Mouse (Mus musculus) erythroblast, embryonic 14.5 days (primary cell): ENCODE data around the gene Cdh11. TPM values are rescaled to one million over a fixed set of nuclear protein-coding genes. Genes with fewer than 3 reads are reported as not detected.

Source experiments
- H3K27me3 ChIP-seq: 2 replicates; pipeline ENCODE4 v1.6.1; 2012; ENCODE audit warnings: inconsistent platforms; ENCODE audit not compliant: control insufficient read depth
- H3K36me3 ChIP-seq: 2 replicates; pipeline ENCODE4 v1.6.1; 2012; ENCODE audit warnings: mild to moderate bottlenecking, inconsistent platforms; ENCODE audit not compliant: control insufficient read depth
- H3K4me1 ChIP-seq: 2 replicates; pipeline ENCODE4 v1.6.1; 2012; ENCODE audit warnings: inconsistent platforms; ENCODE audit not compliant: control insufficient read depth
- H3K4me3 ChIP-seq: replicated peaks from 2 replicates; pipeline ENCODE3; 2012; ENCODE audit warnings: moderate library complexity, mild to moderate bottlenecking, inconsistent platforms
- H3K9me3 ChIP-seq: 2 replicates; pipeline ENCODE4 v1.6.1; 2012; ENCODE audit warnings: low read length, inconsistent platforms, mixed read lengths; ENCODE audit not compliant: control insufficient read depth
- GATA1 ChIP-seq: IDR thresholded peaks from 2 replicates; pipeline ENCODE4 v1.6.1; 2012; ENCODE audit warnings: low read length, inconsistent platforms, mixed read lengths
- TAL1 ChIP-seq: IDR thresholded peaks from 3 replicates; pipeline ENCODE4 v1.6.1; 2012; ENCODE audit warnings: low read length, inconsistent platforms, mixed read lengths
- polyA plus RNA-seq: library from polyadenylated mRNA; stranded (reverse); fragments of >175 nt; gene quantifications from 2 replicates; pipeline ENCODE4 v1.2.3, GENCODE M21; 2012

Gene Cdh11
- polyA plus RNA-seq, 1 experiment: not detected

DNA sequence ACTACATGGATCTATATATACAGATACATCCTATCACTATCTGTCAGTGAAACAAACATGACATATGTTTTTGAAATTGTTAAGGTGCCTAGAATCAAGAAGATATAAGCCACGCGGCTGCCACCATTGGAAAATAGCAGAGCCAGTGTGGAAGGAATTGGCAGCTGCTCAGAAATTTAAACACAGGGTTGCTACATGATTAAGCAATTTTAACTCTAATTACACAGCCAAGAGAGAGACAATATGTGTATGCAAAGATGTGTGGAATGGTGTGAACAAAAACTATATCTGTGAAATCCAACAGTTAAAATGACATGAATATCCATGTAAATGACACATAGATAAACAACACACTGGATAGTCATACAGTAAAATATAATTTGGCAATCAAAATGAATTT, 128.9 kb downstream of the Cdh11 start:
- TF ChIP-seq TAL1: no peak
- TF ChIP-seq GATA1: no peak
- Histone ChIP-seq H3K27me3 (no peaks in the 10 kb centered on the region), H3K4me3 (no peak overlapping the region), H3K36me3 (no peaks in the 10 kb centered on the region), H3K4me1 (no peaks in the 10 kb centered on the region), H3K9me3 (no peaks in the 10 kb centered on the region)

DNA sequence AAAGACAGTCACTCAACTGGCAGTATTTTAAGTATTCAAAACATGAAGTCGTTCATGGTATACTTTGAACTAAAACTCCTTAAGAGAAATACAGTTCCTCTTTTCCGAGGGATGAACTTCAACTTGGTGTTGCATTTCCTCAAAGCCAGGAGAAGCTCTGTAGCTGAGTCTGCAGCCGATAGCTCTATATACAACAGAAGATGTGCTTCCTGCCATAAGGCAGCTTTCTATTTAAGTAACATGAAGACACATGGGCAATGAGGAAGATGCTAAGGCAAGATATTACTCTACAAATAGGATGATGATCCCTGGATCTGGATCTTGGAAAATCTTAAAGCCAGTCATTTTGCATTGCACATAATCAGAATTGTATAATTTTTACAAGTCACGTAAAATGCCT, 133.5 kb downstream of the Cdh11 start:
- TF ChIP-seq TAL1 (no peak), GATA1 (no peak)
- Histone ChIP-seq H3K9me3 (no peaks in the 10 kb centered on the region), H3K36me3 (no peaks in the 10 kb centered on the region), H3K4me1 (no peaks in the 10 kb centered on the region), H3K4me3 (no peak overlapping the region), H3K27me3 (no peaks in the 10 kb centered on the region)

DNA sequence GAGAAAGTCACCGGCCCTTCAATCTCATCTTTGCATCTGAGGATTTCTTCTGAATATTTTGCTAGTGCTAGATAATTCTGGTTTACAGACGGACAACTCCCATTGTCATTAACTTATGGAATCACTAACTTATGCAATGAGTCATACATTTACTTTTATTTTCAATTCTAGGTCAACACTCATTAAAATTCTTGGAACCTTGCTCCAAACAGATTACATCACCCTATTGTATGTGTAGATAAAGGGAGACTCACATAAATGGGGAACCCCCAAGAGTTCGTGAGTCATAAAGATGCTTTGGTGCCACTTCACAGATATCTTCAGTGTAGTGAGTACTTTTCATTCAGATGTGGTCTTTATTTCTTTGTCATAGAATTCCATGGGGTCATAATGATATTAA, 158.3 kb downstream of the Cdh11 start:
- no peak for TF ChIP-seq TAL1
- TF ChIP-seq GATA1: no peak
- Histone ChIP-seq H3K4me1 (no peaks in the 10 kb centered on the region), H3K4me3 (no peak overlapping the region)

DNA sequence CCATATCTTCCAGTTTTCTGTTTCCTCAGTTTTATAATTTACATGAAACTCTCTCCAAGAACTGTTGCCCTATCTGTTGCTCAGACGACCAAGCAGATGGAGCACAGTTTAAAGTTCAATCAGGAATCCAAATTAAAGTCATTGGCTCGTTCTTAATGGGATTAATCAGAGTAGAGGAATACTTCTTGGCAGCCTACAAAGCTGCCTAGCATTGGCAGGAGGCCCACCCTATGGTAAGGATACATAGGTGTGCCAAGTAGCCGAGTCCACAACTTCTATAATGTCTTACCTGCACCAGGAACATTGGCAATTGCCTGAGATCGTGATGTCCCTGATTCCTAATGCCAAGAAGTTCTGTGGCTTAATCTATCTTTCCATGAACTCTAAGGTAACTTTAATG, 173.3 kb downstream of the Cdh11 start:
- Histone ChIP-seq H3K4me1 (no peaks in the 10 kb centered on the region), H3K36me3 (no peaks in the 10 kb centered on the region), H3K9me3 (no peaks in the 10 kb centered on the region), H3K27me3 (no peaks in the 10 kb centered on the region), H3K4me3 (no peak overlapping the region)
- TF ChIP-seq TAL1: no peak
- no peak for TF ChIP-seq GATA1

More for the DNA sequence above, 158.3 kb downstream of the Cdh11 start:
- Histone ChIP-seq H3K36me3 (no peaks in the 10 kb centered on the region), H3K9me3 (no peaks in the 10 kb centered on the region), H3K27me3 (no peaks in the 10 kb centered on the region)

DNA sequence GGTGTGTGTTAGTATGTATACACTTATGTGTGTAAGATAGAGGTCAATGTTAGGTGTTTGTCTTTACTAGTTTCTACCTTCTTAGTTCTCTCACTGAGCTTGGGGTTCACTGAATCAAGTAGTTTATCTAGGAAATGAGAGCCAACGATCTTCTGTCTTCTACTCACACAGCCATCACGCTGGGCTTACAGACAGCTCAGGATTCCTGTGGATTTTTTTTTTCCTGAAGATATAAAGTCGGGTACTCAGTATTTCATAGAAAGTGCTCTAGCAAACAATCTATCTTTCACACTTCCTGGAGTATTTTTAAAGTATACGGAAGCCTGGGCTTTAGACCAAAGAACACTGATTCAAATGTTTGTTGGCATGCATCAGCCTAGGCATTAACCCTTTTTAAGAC, 184.1 kb downstream of the Cdh11 start:
- Histone ChIP-seq H3K27me3 (no peaks in the 10 kb centered on the region), H3K9me3 (no peaks in the 10 kb centered on the region; the same call in 1 of the 2 replicates), H3K4me1 (no peaks in the 10 kb centered on the region), H3K36me3 (no peaks in the 10 kb centered on the region), H3K4me3 (no peak overlapping the region)
- TF ChIP-seq TAL1 (no peak), GATA1 (no peak)

DNA sequence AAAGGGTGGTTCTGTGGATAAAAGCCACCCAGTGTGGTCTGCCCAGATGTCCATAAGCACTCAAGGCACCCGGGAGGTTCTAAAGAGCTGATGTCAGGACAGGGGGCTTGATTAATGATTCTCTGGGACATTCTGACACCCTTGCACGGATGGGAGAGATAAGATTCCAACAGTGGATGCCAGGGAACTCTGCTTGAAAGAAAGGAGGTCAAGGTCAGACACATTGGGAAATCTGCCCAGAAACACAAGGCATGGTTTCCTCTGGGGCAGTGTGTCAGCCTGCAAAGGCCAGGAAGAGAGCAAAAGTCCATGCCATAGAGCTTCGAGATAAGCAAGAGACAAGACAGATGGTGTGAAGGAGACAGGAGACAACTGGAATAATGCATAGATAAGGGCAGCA, 188.9 kb downstream of the Cdh11 start:
- Histone ChIP-seq H3K9me3 (no peaks in the 10 kb centered on the region; the same call in 1 of the 2 replicates), H3K27me3 (no peaks in the 10 kb centered on the region), H3K36me3 (no peaks in the 10 kb centered on the region), H3K4me1 (no peaks in the 10 kb centered on the region), H3K4me3 (no peak overlapping the region)
- TF ChIP-seq TAL1: no peak
- no peak for TF ChIP-seq GATA1

DNA sequence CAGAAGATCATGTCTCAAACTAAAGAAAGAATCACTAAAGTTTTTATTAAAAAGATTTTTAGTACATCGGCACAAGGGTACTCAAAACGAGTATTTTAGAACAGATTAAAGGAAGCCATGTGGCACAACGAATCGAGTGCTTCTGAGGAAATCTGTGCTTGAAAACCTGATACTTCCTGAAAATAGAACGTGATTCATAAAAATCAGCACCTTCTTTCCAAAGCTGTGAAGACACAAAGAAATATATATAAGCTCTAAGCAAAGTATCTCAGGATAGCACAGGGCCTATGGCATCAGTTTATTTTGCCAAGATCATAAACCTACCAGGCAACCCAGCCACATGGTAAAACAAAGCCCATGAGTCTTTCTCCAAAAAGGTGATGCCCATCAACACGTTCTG, 191.5 kb downstream of the Cdh11 start:
- TF ChIP-seq TAL1 (no peak), GATA1 (no peak)
- H3K4me3 ChIP-seq: no peak overlapping the region
- no peaks in the 10 kb centered on the region; the same call in 1 of the 2 replicates for H3K9me3 ChIP-seq
- no peaks in the 10 kb centered on the region for H3K36me3 ChIP-seq
- H3K4me1 ChIP-seq: no peaks in the 10 kb centered on the region
- H3K27me3 ChIP-seq: no peaks in the 10 kb centered on the region
